In the genomic region with DNA sequence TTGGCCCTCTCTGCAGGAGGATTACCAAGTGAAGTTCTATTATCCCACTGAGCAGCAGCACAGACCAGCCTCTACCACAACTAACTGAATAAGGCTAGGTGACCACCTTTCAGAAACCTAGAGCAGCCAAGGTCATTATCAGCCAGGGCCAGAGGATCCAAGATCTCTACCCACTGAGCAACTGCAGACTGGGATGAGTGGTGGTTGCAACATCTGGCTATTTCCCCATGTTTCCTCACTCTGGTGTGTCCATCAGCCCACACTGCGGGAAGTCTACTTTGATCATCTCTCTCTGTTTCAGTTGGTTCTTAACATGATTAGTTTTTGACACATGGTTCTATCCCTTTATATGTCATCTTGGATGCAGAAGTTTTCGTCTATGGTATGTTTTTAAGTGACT, we compare ENCODE assay signal across 28 mouse cellular contexts.
DNase-seq lines count a peak whose midpoint lies in the region; ATAC-seq and TF ChIP-seq lines count a peak whose summit lies in the region.
"Had no signal": no experiment of that assay in that cellular context is flagged by ENCODE, and none has a peak within 500 bp of the region (broad histone marks: within the 10 kb centered on the region; RNA-seq: fewer than 3 reads in every experiment).

No protein-coding gene starts in this region.

- H3K27ac ChIP-seq in heart, embryonic 10.5 days, result no peak overlapping the region
- no peak overlapping the region for H3K27ac ChIP-seq in hindbrain, embryonic 10.5 days
- H3K27ac ChIP-seq: embryonic facial prominence, embryonic 13.5 days; embryonic facial prominence, embryonic 15.5 days; forebrain, embryonic 10.5 days; forebrain, embryonic 12.5 days had no signal

- H3ac ChIP-seq in myocyte (ENCODE audit: control insufficient read depth, insufficient read length), result no peak overlapping the region

- TF ChIP-seq POLR2A in myocyte (IDR thresholded peaks at IDR 0.05; ENCODE audit: insufficient read length, low read depth), result no peak

- no peaks in the 10 kb centered on the region for H3K4me1 ChIP-seq in heart, embryonic 10.5 days
- H3K4me1 ChIP-seq in hindbrain, embryonic 10.5 days (replicated peaks), result peaks cover 20% of the 10 kb centered on the region
- H3K4me1 ChIP-seq: embryonic facial prominence, embryonic 15.5 days; forebrain, embryonic 10.5 days; forebrain, embryonic 12.5 days had no signal

- no peaks in the 10 kb centered on the region for H3K79me2 ChIP-seq in myocyte (ENCODE audit: control insufficient read depth, insufficient read depth)

- 79% methylated on average over 2 of the region's 2 CpGs for WGBS in heart, embryonic 10.5 days
- WGBS in hindbrain, embryonic 10.5 days, result 86% methylated on average over 2 of the region's 2 CpGs

- no peaks in the 10 kb centered on the region for H3K36me3 ChIP-seq in heart, embryonic 10.5 days
- H3K36me3 ChIP-seq in myocyte (ENCODE audit: control insufficient read depth, insufficient read depth), result no peaks in the 10 kb centered on the region
- H3K36me3 ChIP-seq in hindbrain, embryonic 10.5 days, result no peaks in the 10 kb centered on the region
- H3K36me3 ChIP-seq: embryonic facial prominence, embryonic 13.5 days; embryonic facial prominence, embryonic 15.5 days; forebrain, embryonic 10.5 days; forebrain, embryonic 12.5 days; G1E had no signal

- H3K4me3 ChIP-seq in heart, embryonic 10.5 days, result no peak overlapping the region
- no peak overlapping the region for H3K4me3 ChIP-seq in myocyte
- no peak overlapping the region for H3K4me3 ChIP-seq in hindbrain, embryonic 10.5 days
- H3K4me3 ChIP-seq: embryonic facial prominence, embryonic 13.5 days; embryonic facial prominence, embryonic 15.5 days; erythroblast, embryonic 14.5 days; forebrain, embryonic 10.5 days; forebrain, embryonic 12.5 days had no signal

- peak; percentile 53 for ATAC-seq in common myeloid progenitor, adult 5-6 weeks (replicated peaks; ENCODE audit: low read depth, poor library complexity, severe bottlenecking)
- ATAC-seq in megakaryocyte, adult 5-6 weeks (ENCODE audit: poor library complexity, severe bottlenecking), result peak; percentile 78
- ATAC-seq: activated CD4-positive, CD25-positive, alpha-beta regulatory T cell, adult 4 months; CD4-positive, CD25-positive, alpha-beta regulatory T cell, adult 4 months; forebrain, embryonic 14.5 days; forebrain, embryonic 16.5 days; Patski had no signal

- peak; percentile 47 for DNase-seq in heart, embryonic 10.5 days (ENCODE audit: low spot score)
- no peak for DNase-seq in heart, postnatal 4 days
- no peak for DNase-seq in natural killer cell, adult 2 months (ENCODE audit: low spot score in 2 of 2)
- no peak for DNase-seq in lung, postnatal 4 days
- DNase-seq in hindbrain, embryonic 10.5 days (ENCODE audit: low spot score), result no peak
- DNase-seq: adrenal gland, postnatal 10 days; B cell, adult 2 months; cerebellum, adult 11-12 months; cerebellum, adult 2 months; cerebellum, adult 9-10 months; cerebellum, postnatal 10 days; cerebellum, postnatal 25 days; embryo, embryonic 11 days had no signal

- no peaks in the 10 kb centered on the region for H3K9me3 ChIP-seq in heart, embryonic 10.5 days
- H3K9me3 ChIP-seq in hindbrain, embryonic 10.5 days, result no peaks in the 10 kb centered on the region
- H3K9me3 ChIP-seq: embryonic facial prominence, embryonic 13.5 days; embryonic facial prominence, embryonic 15.5 days; forebrain, embryonic 10.5 days; forebrain, embryonic 12.5 days had no signal

- no peak overlapping the region for H3K4me2 ChIP-seq in myocyte (ENCODE audit: low read depth)
- H3K4me2 ChIP-seq: embryonic facial prominence, embryonic 13.5 days; embryonic facial prominence, embryonic 15.5 days; forebrain, embryonic 12.5 days had no signal

- H3K27me3 ChIP-seq in heart, embryonic 10.5 days (ENCODE audit: insufficient read depth, poor library complexity, severe bottlenecking), result no peaks in the 10 kb centered on the region
- no peaks in the 10 kb centered on the region for H3K27me3 ChIP-seq in myocyte (ENCODE audit: control insufficient read depth, insufficient read depth, insufficient read length)
- no peaks in the 10 kb centered on the region for H3K27me3 ChIP-seq in hindbrain, embryonic 10.5 days (ENCODE audit: insufficient read depth, poor library complexity, severe bottlenecking)
- H3K27me3 ChIP-seq: CH12.LX; embryonic facial prominence, embryonic 13.5 days; forebrain, embryonic 12.5 days had no signal

TF ChIP-seq in myocyte, 11 proteins besides CTCF, POLR2A, EP300 and RAD21:
- TF ChIP-seq MAX (IDR thresholded peaks at IDR 0.05; ENCODE audit: low read depth) (no peak), USF1 (IDR thresholded peaks at IDR 0.05; ENCODE audit: low read depth) (no peak), MYOD1 (IDR thresholded peaks at IDR 0.05; ENCODE audit: control insufficient read depth in 1 of 3, insufficient read length in 2 of 3, low read depth in 2 of 3) (no peak), CEBPB (IDR thresholded peaks at IDR 0.05; ENCODE audit: insufficient read depth, poor library complexity, severe bottlenecking) (peak; percentile 31; the same call in 1 of the 2 replicates)
